Mouse (Mus musculus): ENCODE measurements around the gene Kcna2. TPM values are rescaled to one million over a fixed set of nuclear protein-coding genes. Genes with fewer than 3 reads are reported as not detected.

The Kcna2 gene
- polyA plus RNA-seq, 1 experiment from 2014 or later = 0.05 TPM

DNA sequence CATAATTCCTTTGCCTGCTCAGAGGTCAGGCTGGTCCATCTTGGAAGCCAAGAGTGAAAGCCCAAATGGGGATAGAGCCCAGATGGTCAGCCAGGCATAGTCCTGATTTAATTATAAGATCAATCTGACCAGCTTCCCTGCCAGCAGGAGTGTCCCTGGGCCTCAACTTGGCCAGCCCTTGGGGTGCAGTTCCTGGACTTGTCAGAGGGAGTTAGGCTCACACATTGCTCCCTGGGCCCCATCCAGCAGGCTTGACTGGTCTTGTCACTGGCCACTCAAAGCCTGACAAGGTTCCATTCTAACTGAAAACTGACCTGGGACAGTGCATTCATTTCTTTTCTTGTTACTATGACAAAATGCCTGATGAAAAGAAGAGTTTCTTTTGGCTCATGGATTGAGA lies 21.4 kb downstream of the Kcna2 start:
- H3K4me2 ChIP-seq = no peak overlapping the region
- H3K27me3 ChIP-seq (replicated peaks) = no peaks in the 10 kb centered on the region; the same call in 1 of the 2 replicates
- no peak overlapping the region for H3K27ac ChIP-seq (replicated peaks)
- H3K9me3 ChIP-seq = no peaks in the 10 kb centered on the region
- H3K9ac ChIP-seq = no peak overlapping the region
- no peak overlapping the region for H3K4me3 ChIP-seq
- no peaks in the 10 kb centered on the region for H3K4me1 ChIP-seq
- ATAC-seq (ENCODE audit: extremely low read depth, insufficient number of reproducible peaks, low FRiP score, low TSS enrichment) = no peak
- H3K36me3 ChIP-seq = no peaks in the 10 kb centered on the region

GRCm38 (mm10) chr3:107127667-107128066 lies 26.7 kb downstream of the Kcna2 start:
- Histone ChIP-seq H3K4me1 (peaks cover 20% of the 10 kb centered on the region), H3K9ac (no peak overlapping the region), H3K9me3 (no peaks in the 10 kb centered on the region), H3K27ac (replicated peaks) (no peak overlapping the region), H3K27me3 (replicated peaks) (no peaks in the 10 kb centered on the region), H3K36me3 (no peaks in the 10 kb centered on the region), H3K4me3 (no peak overlapping the region), H3K4me2 (no peak overlapping the region)
- ATAC-seq (ENCODE audit: extremely low read depth, insufficient number of reproducible peaks, low FRiP score, low TSS enrichment) = no peak
- WGBS = 68% methylated on average over 1 of the region's 1 CpGs

GRCm38 (mm10) chr3:107128421-107128820 lies 27.5 kb downstream of the Kcna2 start:
- no peaks in the 10 kb centered on the region for H3K9me3 ChIP-seq
- H3K27me3 ChIP-seq (replicated peaks) = no peaks in the 10 kb centered on the region
- no peak overlapping the region for H3K27ac ChIP-seq (replicated peaks)
- H3K4me1 ChIP-seq = peaks cover 20% of the 10 kb centered on the region
- 65% methylated on average over 3 of the region's 3 CpGs for WGBS
- ATAC-seq (ENCODE audit: extremely low read depth, insufficient number of reproducible peaks, low FRiP score, low TSS enrichment) = no peak
- no peak overlapping the region for H3K9ac ChIP-seq
- H3K36me3 ChIP-seq = no peaks in the 10 kb centered on the region
- no peak overlapping the region for H3K4me3 ChIP-seq
- H3K4me2 ChIP-seq = no peak overlapping the region

DNA sequence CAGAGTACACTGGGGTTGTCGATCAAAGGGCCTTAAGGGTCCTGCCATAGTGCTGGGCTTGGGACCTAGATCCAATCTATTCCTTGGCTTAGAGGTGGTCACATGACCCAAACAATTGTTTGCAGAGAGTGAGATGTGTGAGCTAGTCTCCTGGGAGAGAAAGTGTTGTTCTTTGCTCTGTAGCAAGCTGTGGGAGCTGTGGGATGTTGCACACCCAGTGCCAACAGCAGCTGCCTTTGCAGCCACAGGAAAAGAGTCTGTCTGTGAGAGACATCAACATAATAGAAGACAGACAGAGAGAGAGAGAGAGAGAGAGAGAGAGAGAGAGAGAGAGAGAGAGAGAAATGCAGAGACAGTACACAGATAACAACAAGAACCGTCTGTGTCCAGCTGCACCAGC lies 28.3 kb downstream of the Kcna2 start:
- no peaks in the 10 kb centered on the region for H3K36me3 ChIP-seq
- no peak for ATAC-seq (ENCODE audit: extremely low read depth, insufficient number of reproducible peaks, low FRiP score, low TSS enrichment)
- WGBS = 49% methylated on average over 2 of the region's 2 CpGs

GRCm38 (mm10) chr3:107130661-107131326 lies 29.8 kb downstream of the Kcna2 start:
- peak overlapping the region; percentile 68 for H3K27ac ChIP-seq (replicated peaks)
- ATAC-seq (ENCODE audit: extremely low read depth, insufficient number of reproducible peaks, low FRiP score, low TSS enrichment) = no peak

More for the DNA sequence above, 28.3 kb downstream of the Kcna2 start:
- Histone ChIP-seq H3K27ac (replicated peaks) (no peak overlapping the region), H3K4me2 (no peak overlapping the region), H3K27me3 (replicated peaks) (no peaks in the 10 kb centered on the region), H3K4me3 (no peak overlapping the region), H3K9me3 (no peaks in the 10 kb centered on the region), H3K4me1 (peaks cover 20% of the 10 kb centered on the region), H3K9ac (no peak overlapping the region)

DNA sequence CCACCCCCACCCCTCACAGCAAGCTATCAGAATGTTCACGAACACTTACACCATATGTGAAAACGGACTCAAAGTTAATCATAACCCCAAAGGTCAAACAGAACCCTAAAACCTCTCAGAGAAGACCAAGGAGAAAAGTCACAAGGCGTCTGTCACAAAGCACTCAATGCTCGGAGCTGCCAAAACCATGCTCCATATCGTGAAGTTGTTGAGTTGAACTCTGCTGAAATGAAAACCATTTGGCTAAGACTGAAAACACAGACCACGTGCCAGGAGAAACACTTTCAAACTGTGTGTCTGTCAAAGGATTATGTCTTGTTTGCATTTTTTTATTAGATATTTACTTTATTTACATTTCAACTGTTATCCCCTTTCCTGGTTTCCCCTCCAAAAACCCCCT lies 30.9 kb downstream of the Kcna2 start:
- H3K27ac ChIP-seq (replicated peaks) = no peak overlapping the region
- H3K27me3 ChIP-seq (replicated peaks) = no peaks in the 10 kb centered on the region
- no peaks in the 10 kb centered on the region for H3K9me3 ChIP-seq
- no peaks in the 10 kb centered on the region for H3K36me3 ChIP-seq
- H3K4me2 ChIP-seq = no peak overlapping the region
- ATAC-seq (ENCODE audit: extremely low read depth, insufficient number of reproducible peaks, low FRiP score, low TSS enrichment) = no peak
- 58% methylated on average over 6 of the region's 6 CpGs for WGBS
- peaks cover 20% of the 10 kb centered on the region for H3K4me1 ChIP-seq
- no peak overlapping the region for H3K4me3 ChIP-seq
- H3K9ac ChIP-seq = no peak overlapping the region

More at GRCm38 (mm10) chr3:107130661-107131326, 29.8 kb downstream of the Kcna2 start:
- Histone ChIP-seq H3K4me2 (0 out of 2 replicates have a peak overlapping the region, but pooled peaks have one; percentile 15), H3K4me1 (peaks cover 20% of the 10 kb centered on the region), H3K27me3 (replicated peaks) (no peaks in the 10 kb centered on the region), H3K9ac (no peak overlapping the region), H3K36me3 (no peaks in the 10 kb centered on the region), H3K9me3 (no peaks in the 10 kb centered on the region), H3K4me3 (no peak overlapping the region)
- WGBS = 47% methylated on average over 4 of the region's 4 CpGs

GRCm38 (mm10) chr3:107132651-107133050 lies 31.7 kb downstream of the Kcna2 start:
- 83% methylated on average over 6 of the region's 6 CpGs for WGBS
- H3K9ac ChIP-seq = no peak overlapping the region
- ATAC-seq (ENCODE audit: extremely low read depth, insufficient number of reproducible peaks, low FRiP score, low TSS enrichment) = no peak

DNA sequence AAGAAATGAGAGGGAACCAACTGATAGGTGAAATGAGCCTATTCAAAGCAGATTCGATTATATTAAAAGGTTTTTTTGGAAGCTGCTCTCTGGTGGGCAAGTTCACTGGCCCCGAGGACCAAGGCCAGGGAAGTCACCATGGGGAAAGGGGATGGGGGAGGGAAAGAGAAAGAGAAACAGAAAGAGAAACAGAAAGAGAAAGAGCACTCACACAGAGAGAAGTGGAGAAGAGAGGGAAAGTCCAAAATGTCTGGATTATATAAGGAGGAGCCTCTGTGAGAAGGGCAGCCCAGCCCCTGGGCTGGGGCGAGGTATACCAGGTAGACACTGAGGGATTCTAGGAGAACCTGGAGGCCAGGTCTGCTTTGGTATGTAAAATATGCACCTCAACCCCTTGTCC lies 33.5 kb downstream of the Kcna2 start:
- Histone ChIP-seq H3K9ac (no peak overlapping the region), H3K27me3 (replicated peaks) (no peaks in the 10 kb centered on the region), H3K4me3 (no peak overlapping the region), H3K36me3 (no peaks in the 10 kb centered on the region), H3K4me1 (peaks cover 19% of the 10 kb centered on the region), H3K27ac (replicated peaks) (no peak overlapping the region), H3K9me3 (no peaks in the 10 kb centered on the region), H3K4me2 (no peak overlapping the region)
- ATAC-seq (ENCODE audit: extremely low read depth, insufficient number of reproducible peaks, low FRiP score, low TSS enrichment) = no peak
- 63% methylated on average over 3 of the region's 3 CpGs for WGBS

More at GRCm38 (mm10) chr3:107132651-107133050, 31.7 kb downstream of the Kcna2 start:
- peaks cover 20% of the 10 kb centered on the region for H3K4me1 ChIP-seq
- H3K27me3 ChIP-seq (replicated peaks) = no peaks in the 10 kb centered on the region
- no peak overlapping the region for H3K4me2 ChIP-seq
- H3K4me3 ChIP-seq = no peak overlapping the region
- H3K27ac ChIP-seq (replicated peaks) = no peak overlapping the region
- no peaks in the 10 kb centered on the region for H3K9me3 ChIP-seq
- no peaks in the 10 kb centered on the region for H3K36me3 ChIP-seq

DNA sequence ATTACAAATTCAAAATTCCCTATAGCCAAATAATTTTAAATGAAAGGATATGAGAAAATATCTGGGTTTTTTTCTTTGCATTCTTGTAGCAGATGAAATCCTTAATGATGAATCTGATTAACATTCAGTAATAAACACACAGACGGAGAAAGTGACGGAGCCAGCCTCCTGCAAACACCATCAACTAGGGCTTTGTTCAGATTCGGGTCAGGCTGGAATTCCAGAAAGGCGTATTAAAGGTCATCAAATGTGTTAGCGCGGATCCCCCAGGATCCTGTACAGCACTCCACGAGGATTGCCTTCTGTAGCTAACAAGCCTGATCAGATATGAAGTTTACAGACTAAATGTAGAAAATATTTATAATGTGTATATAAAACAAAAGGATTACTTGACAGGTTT lies 46.2 kb downstream of the Kcna2 start:
- ATAC-seq (ENCODE audit: extremely low read depth, insufficient number of reproducible peaks, low FRiP score, low TSS enrichment) = no peak
- no peaks in the 10 kb centered on the region for H3K36me3 ChIP-seq
- no peak overlapping the region for H3K27ac ChIP-seq (replicated peaks)
- H3K4me2 ChIP-seq = no peak overlapping the region
- H3K27me3 ChIP-seq (replicated peaks) = peaks cover 9% of the 10 kb centered on the region; the same call in 1 of the 2 replicates
- no peak overlapping the region for H3K4me3 ChIP-seq
- no peak overlapping the region for H3K9ac ChIP-seq
- H3K4me1 ChIP-seq = no peaks in the 10 kb centered on the region
- H3K9me3 ChIP-seq = no peaks in the 10 kb centered on the region
- WGBS = 77% methylated on average over 7 of the region's 7 CpGs

DNA sequence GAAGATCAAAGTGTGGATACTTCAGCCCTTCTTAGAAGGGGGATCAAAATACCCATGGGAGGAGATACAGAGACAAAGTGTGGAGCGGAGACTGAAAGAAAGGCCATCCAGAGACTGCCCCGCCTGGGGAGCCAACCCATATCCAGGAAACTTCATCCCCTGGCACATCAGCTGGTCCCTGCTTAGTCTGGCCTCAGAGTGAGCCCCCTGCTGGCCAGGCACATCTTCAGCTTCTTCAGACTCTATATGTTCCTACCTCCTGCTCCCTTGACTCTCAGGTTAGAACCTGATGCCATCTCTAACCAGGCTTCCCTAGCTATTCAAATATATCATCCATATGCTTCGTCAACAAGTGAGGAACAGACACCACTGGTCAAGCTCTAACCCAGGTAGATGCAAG lies 48.1 kb downstream of the Kcna2 start:
- Histone ChIP-seq H3K4me1 (no peaks in the 10 kb centered on the region), H3K4me2 (no peak overlapping the region), H3K36me3 (no peaks in the 10 kb centered on the region), H3K27ac (replicated peaks) (no peak overlapping the region), H3K9me3 (no peaks in the 10 kb centered on the region), H3K9ac (no peak overlapping the region), H3K4me3 (no peak overlapping the region), H3K27me3 (replicated peaks) (peaks cover 9% of the 10 kb centered on the region; the same call in 1 of the 2 replicates)
- WGBS = 61% methylated on average over 3 of the region's 3 CpGs
- no peak for ATAC-seq (ENCODE audit: extremely low read depth, insufficient number of reproducible peaks, low FRiP score, low TSS enrichment)

DNA sequence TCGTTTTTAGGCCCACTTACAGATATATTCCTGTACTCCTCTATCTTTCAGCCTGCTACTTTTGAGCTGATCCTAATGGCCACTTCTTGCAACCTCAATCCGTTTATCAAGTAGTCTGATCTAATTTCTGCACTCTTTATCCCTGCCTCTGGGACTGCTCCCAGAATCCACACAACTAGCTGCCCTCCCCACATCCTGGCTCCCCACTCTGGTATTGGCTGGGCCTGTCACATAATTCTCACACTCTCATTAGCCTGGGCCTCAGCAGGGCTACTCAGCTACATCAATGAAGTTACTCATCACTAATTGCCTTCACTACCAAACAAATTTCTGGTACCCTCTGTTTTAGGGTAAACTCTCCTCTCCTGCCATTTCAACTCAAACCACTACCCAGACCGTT lies 49.5 kb downstream of the Kcna2 start:
- H3K9me3 ChIP-seq = no peaks in the 10 kb centered on the region
- no peak overlapping the region for H3K4me3 ChIP-seq
- peaks cover 9% of the 10 kb centered on the region; the same call in 1 of the 2 replicates for H3K27me3 ChIP-seq (replicated peaks)
- no peaks in the 10 kb centered on the region for H3K36me3 ChIP-seq
- 40% methylated on average over 3 of the region's 3 CpGs for WGBS
- no peak overlapping the region for H3K9ac ChIP-seq
- H3K4me1 ChIP-seq = peaks cover under 1% of the 10 kb centered on the region; the same call in 1 of the 2 replicates
- H3K27ac ChIP-seq (replicated peaks) = no peak overlapping the region
- H3K4me2 ChIP-seq = no peak overlapping the region
- ATAC-seq (ENCODE audit: extremely low read depth, insufficient number of reproducible peaks, low FRiP score, low TSS enrichment) = no peak

- no peak overlapping the region for H3K4me3 ChIP-seq
- no peaks in the 10 kb centered on the region for H3K36me3 ChIP-seq
- WGBS = 48% methylated on average over 7 of the region's 7 CpGs
- no peak overlapping the region for H3K27ac ChIP-seq (replicated peaks)
- no peak overlapping the region for H3K4me2 ChIP-seq
- no peak overlapping the region for H3K9ac ChIP-seq
- H3K27me3 ChIP-seq (replicated peaks) = peaks cover 9% of the 10 kb centered on the region; the same call in 1 of the 2 replicates
- peaks cover 6% of the 10 kb centered on the region; the same call in 1 of the 2 replicates for H3K4me1 ChIP-seq
- no peak for ATAC-seq (ENCODE audit: extremely low read depth, insufficient number of reproducible peaks, low FRiP score, low TSS enrichment)
- no peaks in the 10 kb centered on the region for H3K9me3 ChIP-seq
Measured at GRCm38 (mm10) chr3:107150872-107151540, 50.1 kb downstream of the Kcna2 start.

All from heart, embryonic 13.5 days (tissue).